Mouse (Mus musculus): ENCODE measurements around the gene Xrcc6.

DNA sequence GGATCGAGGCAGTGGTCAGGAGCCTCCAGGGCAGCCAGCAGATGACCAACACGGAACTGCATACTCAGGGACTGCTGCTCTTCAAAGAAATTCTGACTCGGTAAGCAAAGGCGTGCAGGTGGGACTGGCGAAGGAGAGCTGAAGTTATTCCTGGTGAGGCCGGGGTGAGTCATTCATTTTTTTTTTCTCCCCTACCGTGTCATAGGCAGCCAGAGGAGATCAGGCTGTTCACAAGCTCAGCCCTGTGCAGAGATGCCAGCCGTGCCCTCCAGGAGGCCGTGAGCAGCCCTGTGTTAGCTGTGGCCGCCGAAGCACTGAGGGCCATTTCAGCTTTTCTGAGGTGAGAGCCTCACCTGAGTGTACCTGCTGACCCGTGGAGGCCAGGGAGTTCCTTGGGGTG is 98.5 kb downstream of the Xrcc6 start:
- TF ChIP-seq CTCF (IDR thresholded peaks at IDR 0.05), result no peak
- no peak for TF ChIP-seq EP300 (IDR thresholded peaks at IDR 0.05)

Data from lung, postnatal 0 days (tissue).